Mouse (Mus musculus) stomach, embryonic 15.5 days (tissue): ENCODE data around the gene Nelfb. TPM values are rescaled to one million over a fixed set of nuclear protein-coding genes. Genes with fewer than 3 reads are reported as not detected.

Source experiments
- ATAC-seq: fragments of 200-750 bp; cut with Nextera tagmentation; 2 replicates; pipeline ENCODE4 v1.8.0; 2017; ENCODE audit warnings: low read depth, moderate number of reproducible peaks, moderate TSS enrichment; ENCODE audit not compliant: insufficient read depth, low FRiP score
- H3K27ac ChIP-seq: fragments of 300-500 bp; sonication (generic); 2 replicates; pipeline ENCODE4 v1.5.1; 2015; ENCODE audit warnings: mild to moderate bottlenecking, inconsistent platforms
- H3K27me3 ChIP-seq: fragments of 300-500 bp; sonication (generic); replicated peaks from 2 replicates; pipeline ENCODE4 v1.6.1; 2015; ENCODE audit warnings: inconsistent platforms
- H3K36me3 ChIP-seq: fragments of 300-500 bp; sonication (generic); 2 replicates; pipeline ENCODE4 v1.6.1; 2015; ENCODE audit warnings: inconsistent platforms
- H3K4me1 ChIP-seq: fragments of 300-500 bp; sonication (generic); 2 replicates; pipeline ENCODE4 v1.6.1; 2015; ENCODE audit warnings: inconsistent platforms
- H3K4me2 ChIP-seq: fragments of 300-500 bp; sonication (generic); 2 replicates; pipeline ENCODE4 v1.6.1; 2015; ENCODE audit warnings: mild to moderate bottlenecking, inconsistent platforms
- H3K4me3 ChIP-seq: fragments of 300-500 bp; sonication (generic); replicated peaks from 2 replicates; pipeline ENCODE4 v1.5.1; 2015; ENCODE audit warnings: inconsistent platforms
- H3K9ac ChIP-seq: fragments of 300-500 bp; sonication (generic); 2 replicates; pipeline ENCODE4 v1.6.1; 2015; ENCODE audit warnings: inconsistent platforms
- H3K9me3 ChIP-seq: fragments of 300-500 bp; sonication (generic); 2 replicates; pipeline ENCODE4 v1.6.1; 2016; ENCODE audit warnings: inconsistent platforms
- WGBS: fragments of 180-500 bp; shearing (Covaris S2); methylation state at CpG from one replicate; pipeline ENCODE4 v1.1.7; 2015; 5-methylcytosine and 5-hydroxymethylcytosine counted together
- polyA plus RNA-seq: library from polyadenylated mRNA; unstranded; fragments of >200 nt; fragmentation: Nextera tagmentation; extraction: Ambion mirVana; gene quantifications from 2 replicates; pipeline ENCODE4 v1.2.1, GENCODE M21; 2015

Gene Nelfb
- polyA plus RNA-seq, 1 experiment from 2014 or later = 105 TPM

DNA sequence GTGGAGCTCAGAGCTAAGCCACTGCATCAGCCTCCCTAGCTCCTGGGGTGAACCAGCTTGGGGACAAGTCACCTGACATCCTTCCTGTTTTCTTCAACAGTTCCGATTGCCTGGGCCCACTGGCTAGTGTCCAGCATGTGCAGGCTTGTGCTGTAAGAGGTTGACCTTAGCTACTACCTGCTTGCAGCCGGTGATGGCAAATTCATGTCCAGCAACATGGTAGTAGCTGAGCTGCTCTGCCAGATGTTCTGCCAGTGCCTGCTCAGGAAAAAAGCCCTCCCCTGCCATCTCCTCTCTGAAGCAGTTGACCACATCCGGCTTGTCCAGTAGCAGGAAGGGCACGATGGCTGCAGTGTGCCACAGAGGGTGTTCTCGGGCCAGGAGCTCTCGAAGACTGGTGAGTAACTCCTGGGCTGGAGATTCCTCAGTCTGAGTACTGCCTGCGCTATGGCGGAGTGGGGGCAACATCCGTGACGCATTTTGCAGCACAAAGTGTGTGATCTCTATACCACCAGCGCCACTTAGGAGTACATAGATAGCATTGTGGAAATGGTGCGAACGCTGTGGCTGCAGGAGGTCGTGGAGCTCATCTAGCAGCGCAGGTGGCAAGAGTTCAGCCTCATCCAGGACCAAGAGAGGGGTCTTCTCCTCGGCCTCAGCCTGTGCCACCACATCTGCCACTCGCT, 16.7 kb downstream of the Nelfb start:
- H3K4me3 ChIP-seq = peak overlapping the region; percentile 43

DNA sequence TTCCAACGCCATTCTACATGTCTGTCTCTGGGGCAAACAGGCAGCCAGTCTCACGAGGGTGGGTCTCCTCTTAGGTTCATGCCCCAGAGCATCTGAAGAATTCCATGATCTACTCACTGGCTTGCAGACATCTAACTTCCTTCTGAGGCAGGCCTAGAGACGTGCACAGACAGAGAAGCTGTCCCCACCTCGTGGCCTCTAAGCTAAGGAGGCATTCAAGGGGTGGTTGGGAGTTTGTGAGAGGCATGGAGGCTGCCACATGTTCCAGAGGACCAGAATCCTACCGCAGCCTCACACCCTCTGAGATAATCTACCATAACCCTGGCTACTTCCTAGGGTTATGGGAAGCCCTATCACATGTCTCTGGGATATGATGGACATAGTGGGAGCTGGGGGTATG, 17.3 kb downstream of the Nelfb start:
- no peak for ATAC-seq
- Histone ChIP-seq H3K4me2 (peak overlapping the region; percentile 66), H3K9me3 (no peaks in the 10 kb centered on the region), H3K4me3 (no peak overlapping the region), H3K27me3 (0 out of 2 replicates have a peak, but pooled peaks cover 4% of the 10 kb centered on the region), H3K27ac (peak overlapping the region; percentile 67; the same call in 1 of the 2 replicates), H3K4me1 (peaks cover 29% of the 10 kb centered on the region), H3K9ac (no peak overlapping the region), H3K36me3 (no peaks in the 10 kb centered on the region)
- 71% methylated on average over 5 of the region's 5 CpGs for WGBS

More for the DNA sequence above, 16.7 kb downstream of the Nelfb start:
- no peaks in the 10 kb centered on the region for H3K9me3 ChIP-seq
- H3K36me3 ChIP-seq = 0 out of 2 replicates have a peak, but pooled peaks cover 2% of the 10 kb centered on the region
- peaks cover 29% of the 10 kb centered on the region for H3K4me1 ChIP-seq
- H3K27me3 ChIP-seq = 0 out of 2 replicates have a peak, but pooled peaks cover 4% of the 10 kb centered on the region
- ATAC-seq = no peak
- peak overlapping the region; percentile 90; the same call in 1 of the 2 replicates for H3K27ac ChIP-seq
- WGBS = 80% methylated on average over 17 of the region's 17 CpGs
- H3K9ac ChIP-seq = no peak overlapping the region
- H3K4me2 ChIP-seq = peak overlapping the region; percentile 66

DNA sequence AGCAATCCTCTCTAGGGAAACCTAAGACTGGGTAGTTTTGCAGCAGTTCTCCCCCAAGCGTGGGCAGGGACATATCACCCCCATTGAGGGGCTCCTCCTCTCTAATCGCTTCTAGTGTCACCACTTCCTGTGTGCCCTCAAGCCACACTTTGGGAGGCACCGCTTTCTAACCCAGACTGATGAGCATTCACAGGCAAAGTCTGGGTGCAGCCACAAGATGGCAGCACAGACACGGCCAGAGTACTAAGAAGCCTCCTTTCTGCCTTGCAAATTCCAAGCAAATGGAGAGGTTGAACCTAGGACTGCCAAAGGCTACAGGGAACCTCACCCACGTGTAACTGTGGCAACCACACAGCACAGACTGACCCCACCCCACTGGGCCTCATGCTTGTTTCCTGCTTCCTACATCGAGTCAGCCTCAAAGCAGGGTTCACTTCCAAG, 17.9 kb downstream of the Nelfb start:
- Histone ChIP-seq H3K27me3 (0 out of 2 replicates have a peak, but pooled peaks cover 4% of the 10 kb centered on the region), H3K4me2 (peak overlapping the region; percentile 32), H3K36me3 (no peaks in the 10 kb centered on the region), H3K4me1 (peaks cover 29% of the 10 kb centered on the region), H3K9me3 (no peaks in the 10 kb centered on the region), H3K9ac (no peak overlapping the region), H3K27ac (no peak overlapping the region), H3K4me3 (no peak overlapping the region)
- 2% methylated on average over 6 of the region's 6 CpGs for WGBS
- peak; percentile 79 for ATAC-seq

DNA sequence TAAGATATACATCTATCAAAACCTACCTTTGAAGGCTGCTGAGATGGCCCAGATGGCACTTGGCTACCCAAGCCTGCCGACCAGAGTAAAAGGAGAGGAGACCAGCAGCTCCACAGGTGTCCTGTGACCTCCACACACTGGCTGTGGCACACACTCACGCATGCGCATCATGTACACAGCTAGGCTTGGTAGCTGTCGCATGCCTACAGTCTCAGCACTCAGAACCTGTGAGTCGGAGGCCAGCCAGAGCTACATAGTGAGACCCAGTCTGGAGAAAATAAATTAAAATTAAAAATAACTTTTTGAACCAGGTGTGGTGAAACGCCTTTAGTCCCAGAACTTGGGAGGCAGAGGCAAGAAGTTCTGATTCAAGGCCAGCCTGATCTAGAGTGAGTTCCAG, 23.4 kb downstream of the Nelfb start:
- Histone ChIP-seq H3K9ac (no peak overlapping the region), H3K36me3 (no peaks in the 10 kb centered on the region), H3K9me3 (no peaks in the 10 kb centered on the region), H3K27ac (no peak overlapping the region), H3K4me1 (0 out of 2 replicates have a peak, but pooled peaks cover 11% of the 10 kb centered on the region), H3K4me3 (no peak overlapping the region), H3K27me3 (peaks cover 17% of the 10 kb centered on the region; the same call in 1 of the 2 replicates), H3K4me2 (no peak overlapping the region)
- no peak for ATAC-seq
- 81% methylated on average over 6 of the region's 6 CpGs for WGBS

DNA sequence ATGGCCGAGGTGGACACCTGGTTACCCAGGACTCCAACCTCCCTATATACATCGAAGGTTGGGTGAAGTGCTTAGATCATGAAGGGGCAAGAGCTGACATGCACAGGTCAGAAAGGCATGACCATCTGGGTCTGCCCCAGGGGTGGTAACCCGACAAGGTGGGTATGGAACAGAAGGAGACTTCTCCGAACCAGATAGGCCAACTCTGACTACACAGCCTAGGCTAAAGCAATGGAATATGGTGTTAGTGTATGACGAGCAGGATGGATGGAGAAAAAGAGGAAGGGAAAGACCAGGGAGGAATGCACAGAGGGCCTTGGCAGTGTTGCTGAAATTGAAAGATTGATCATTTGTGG, 24.7 kb downstream of the Nelfb start:
- Histone ChIP-seq H3K9me3 (no peaks in the 10 kb centered on the region), H3K36me3 (no peaks in the 10 kb centered on the region), H3K4me3 (peak overlapping the region; percentile 53), H3K9ac (no peak overlapping the region), H3K27me3 (peaks cover 21% of the 10 kb centered on the region), H3K4me1 (0 out of 2 replicates have a peak, but pooled peaks cover 15% of the 10 kb centered on the region), H3K27ac (no peak overlapping the region), H3K4me2 (peak overlapping the region; percentile 98)
- 32% methylated on average over 5 of the region's 5 CpGs for WGBS
- ATAC-seq = no peak

DNA sequence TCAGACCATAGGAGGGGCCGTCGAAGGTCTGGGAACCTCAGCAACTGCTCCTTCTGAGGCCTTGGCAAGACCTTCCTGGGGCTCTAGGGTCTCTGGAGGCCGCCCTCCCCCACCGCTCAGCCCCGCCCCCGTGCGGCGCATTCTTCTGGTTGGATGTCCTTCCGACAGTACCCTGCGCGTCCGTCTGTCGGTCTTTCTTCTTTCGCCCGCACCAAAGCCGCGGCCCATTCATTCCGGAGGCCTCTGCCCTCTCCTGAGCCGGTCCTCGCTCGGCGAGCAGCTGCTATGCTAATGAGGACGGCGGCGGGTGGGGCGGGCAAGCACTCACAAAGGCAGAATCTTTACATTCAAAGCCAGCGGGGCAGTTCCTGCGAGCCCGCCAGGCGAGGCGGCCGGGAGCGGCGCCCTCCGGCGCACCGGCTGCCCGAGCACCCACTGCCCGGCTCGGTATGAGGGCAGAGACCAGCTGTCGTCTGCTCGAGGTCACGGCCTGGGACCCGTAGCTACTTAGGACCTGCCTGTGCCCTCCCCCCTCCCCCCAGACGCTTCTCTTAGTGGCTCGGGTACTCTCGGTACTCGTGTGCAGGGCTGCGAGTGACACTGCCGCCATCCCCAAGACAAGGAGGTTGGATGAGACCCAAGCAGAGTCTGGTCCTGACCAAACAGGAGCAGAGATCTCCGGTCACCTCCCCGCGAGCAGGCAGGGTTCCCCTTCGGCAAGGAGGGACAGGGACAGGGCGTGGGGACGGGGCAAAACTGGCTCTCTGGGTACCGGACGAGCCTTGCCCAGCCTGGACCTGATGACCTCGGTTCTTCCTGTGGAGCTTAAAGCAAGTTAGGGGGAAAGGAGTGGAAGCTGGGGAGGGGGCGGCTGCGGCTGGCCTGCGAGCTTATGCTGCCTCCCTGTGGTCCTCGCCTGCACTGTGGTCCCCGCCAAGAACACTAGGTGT, 25.4 kb downstream of the Nelfb start:
- WGBS = under 1% methylated on average over 64 of the region's 64 CpGs
- Histone ChIP-seq H3K4me2 (peak overlapping the region; percentile 98), H3K4me3 (peak overlapping the region; percentile 53), H3K27ac (peak overlapping the region; percentile 78), H3K27me3 (peaks cover 28% of the 10 kb centered on the region), H3K4me1 (peaks cover 22% of the 10 kb centered on the region), H3K9me3 (no peaks in the 10 kb centered on the region), H3K36me3 (no peaks in the 10 kb centered on the region), H3K9ac (peak overlapping the region; percentile 38; the same call in 1 of the 2 replicates)
- peak; percentile 59 for ATAC-seq

DNA sequence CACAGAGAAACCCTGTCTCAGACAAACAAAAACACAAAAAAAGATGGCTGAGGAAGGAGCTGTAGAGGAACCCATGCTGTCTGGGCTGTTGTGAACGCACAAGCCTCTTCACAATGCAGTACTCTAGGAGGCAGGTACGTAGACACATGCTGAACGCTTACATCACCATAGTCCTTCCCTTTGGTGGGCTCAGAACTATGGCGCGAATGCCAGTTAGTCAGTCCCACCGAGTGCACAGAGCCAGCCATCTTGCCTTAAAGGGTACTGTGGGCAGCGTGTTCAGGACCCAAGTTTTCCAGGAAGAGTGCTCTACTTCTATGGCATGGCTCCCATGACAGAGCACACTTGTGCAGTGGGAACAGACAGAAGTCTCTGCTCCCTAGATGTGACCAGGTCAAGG, 26.8 kb downstream of the Nelfb start:
- H3K4me2 ChIP-seq = no peak overlapping the region
- no peak overlapping the region for H3K9ac ChIP-seq
- no peak overlapping the region for H3K4me3 ChIP-seq
- H3K4me1 ChIP-seq = peaks cover 31% of the 10 kb centered on the region
- no peak overlapping the region for H3K27ac ChIP-seq
- no peaks in the 10 kb centered on the region for H3K9me3 ChIP-seq
- H3K27me3 ChIP-seq = peaks cover 38% of the 10 kb centered on the region
- ATAC-seq = no peak
- H3K36me3 ChIP-seq = no peaks in the 10 kb centered on the region
- 90% methylated on average over 7 of the region's 7 CpGs for WGBS

DNA sequence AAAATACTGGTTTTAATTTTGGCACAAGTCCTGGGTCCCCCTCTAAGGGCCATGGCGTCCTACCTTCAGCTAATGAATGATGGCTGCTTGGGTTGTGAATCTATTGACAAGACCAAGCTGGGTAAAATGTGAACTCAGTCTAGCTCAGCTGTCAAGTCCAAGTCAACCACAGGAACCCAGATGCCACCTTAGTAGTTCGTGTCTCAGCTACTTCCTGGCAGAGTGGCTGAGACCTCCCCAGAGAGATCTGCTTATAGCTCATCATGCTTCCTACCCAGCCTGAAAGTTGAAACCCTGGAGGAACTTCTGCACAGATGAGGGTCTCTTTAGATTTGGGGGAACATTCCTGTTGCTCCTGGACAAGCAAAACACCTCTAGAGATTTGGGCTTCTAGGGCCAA, 28.0 kb downstream of the Nelfb start:
- H3K4me1 ChIP-seq = peaks cover 31% of the 10 kb centered on the region
- no peak overlapping the region for H3K4me3 ChIP-seq
- 76% methylated on average over 2 of the region's 2 CpGs for WGBS
- H3K9ac ChIP-seq = no peak overlapping the region
- no peak overlapping the region for H3K27ac ChIP-seq
- H3K4me2 ChIP-seq = peak overlapping the region; percentile 94; the same call in 1 of the 2 replicates
- H3K27me3 ChIP-seq = peaks cover 42% of the 10 kb centered on the region
- no peak for ATAC-seq
- H3K36me3 ChIP-seq = no peaks in the 10 kb centered on the region
- no peaks in the 10 kb centered on the region for H3K9me3 ChIP-seq

DNA sequence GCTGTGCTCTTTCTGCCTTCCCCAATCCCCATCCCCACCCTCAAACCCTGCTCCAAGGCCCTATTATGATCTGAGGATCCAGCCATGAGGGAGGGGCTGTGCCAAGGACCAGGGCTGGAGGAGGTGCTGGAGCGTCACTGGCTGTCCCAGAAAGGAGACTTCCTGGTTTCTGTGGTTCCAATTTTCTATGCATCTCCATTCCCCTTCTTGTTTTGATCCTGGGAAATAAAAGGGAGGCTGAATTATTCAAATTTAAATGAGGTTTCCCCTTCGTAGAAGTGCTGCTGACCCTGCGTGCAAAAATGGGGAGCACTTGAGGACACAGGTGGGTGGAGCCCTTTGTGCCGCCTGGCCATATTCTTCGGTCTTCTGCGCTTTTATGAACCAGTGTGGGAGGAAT, 28.6 kb downstream of the Nelfb start:
- H3K27me3 ChIP-seq = peaks cover 47% of the 10 kb centered on the region
- H3K4me2 ChIP-seq = peak overlapping the region; percentile 94
- H3K9ac ChIP-seq = no peak overlapping the region
- peaks cover 38% of the 10 kb centered on the region for H3K4me1 ChIP-seq
- no peak for ATAC-seq
- H3K4me3 ChIP-seq = peak overlapping the region; percentile 61
- no peaks in the 10 kb centered on the region for H3K9me3 ChIP-seq
- 21% methylated on average over 6 of the region's 6 CpGs for WGBS
- no peak overlapping the region for H3K27ac ChIP-seq
- H3K36me3 ChIP-seq = no peaks in the 10 kb centered on the region

DNA sequence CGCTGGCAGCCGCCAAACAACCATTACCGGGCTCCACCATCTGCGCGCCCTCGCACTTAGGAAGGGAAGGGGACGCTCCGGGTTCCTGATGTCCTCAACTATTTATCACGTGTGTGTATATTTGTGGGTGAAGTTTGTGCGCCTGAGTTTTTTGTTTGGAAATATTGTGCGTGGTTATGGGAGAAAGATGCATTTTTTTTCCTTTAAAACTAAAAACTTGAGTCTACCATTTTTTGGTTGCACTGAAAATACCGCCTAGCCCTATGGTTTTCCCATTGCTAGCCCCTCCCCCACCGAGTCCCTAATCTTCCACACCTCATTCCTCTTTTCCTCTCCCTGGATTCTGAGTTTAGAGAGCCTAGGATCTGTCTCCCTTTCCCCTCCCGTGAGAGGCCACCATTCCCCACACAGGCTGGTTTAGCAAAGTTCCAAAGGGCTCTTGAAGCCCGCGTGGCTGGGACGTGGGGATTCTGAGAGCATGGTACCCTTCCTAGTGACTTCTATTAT, 29.3 kb downstream of the Nelfb start:
- H3K27me3 ChIP-seq = peaks cover 47% of the 10 kb centered on the region
- 1% methylated on average over 17 of the region's 17 CpGs for WGBS
- peaks cover 45% of the 10 kb centered on the region for H3K4me1 ChIP-seq
- no peaks in the 10 kb centered on the region for H3K36me3 ChIP-seq
- H3K27ac ChIP-seq = peak overlapping the region; percentile 94
- peak overlapping the region; percentile 61 for H3K4me3 ChIP-seq
- H3K9ac ChIP-seq = peak overlapping the region; percentile 53
- no peaks in the 10 kb centered on the region for H3K9me3 ChIP-seq
- no peak for ATAC-seq
- H3K4me2 ChIP-seq = peak overlapping the region; percentile 94

DNA sequence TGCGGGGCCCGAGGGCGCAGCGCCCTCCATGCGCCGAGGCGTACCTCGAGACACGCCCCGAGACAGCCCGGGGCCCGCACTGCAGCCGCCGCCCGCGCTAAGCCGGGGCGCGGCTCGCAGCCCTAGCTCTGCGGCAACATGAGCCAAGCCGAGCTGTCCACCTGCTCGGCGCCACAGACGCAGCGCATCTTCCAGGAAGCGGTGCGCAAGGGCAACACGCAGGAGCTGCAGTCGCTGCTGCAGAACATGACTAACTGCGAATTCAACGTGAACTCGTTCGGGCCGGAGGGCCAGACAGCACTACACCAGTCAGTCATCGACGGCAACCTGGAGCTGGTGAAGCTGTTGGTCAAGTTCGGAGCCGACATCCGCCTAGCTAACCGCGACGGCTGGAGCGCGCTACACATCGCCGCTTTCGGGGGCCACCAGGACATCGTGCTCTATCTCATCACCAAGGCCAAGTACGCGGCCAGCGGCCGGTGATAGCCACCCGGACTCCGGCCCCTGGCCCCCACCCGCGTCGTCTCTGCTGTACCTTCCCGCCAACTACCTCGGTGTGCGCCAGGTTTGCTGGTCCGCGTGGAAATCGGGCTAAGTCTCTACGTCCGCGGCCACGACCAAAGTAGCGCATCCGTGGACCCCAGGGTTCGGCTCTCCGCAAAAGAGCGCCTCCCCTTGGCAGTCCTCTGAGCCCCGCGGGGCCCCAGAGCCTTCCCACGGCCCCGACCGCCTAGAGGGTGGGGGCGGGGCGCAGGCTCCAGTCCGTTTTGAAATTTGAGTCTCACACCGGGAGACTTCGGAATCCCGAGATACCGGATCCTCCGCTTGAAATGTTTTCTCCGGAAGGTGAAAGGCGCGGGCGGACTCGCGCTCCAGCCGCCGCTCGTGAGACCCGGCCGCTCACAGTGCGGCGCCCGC, 30.1 kb downstream of the Nelfb start:
- under 1% methylated on average over 100 of the region's 100 CpGs for WGBS
- peaks cover 51% of the 10 kb centered on the region for H3K4me1 ChIP-seq

More for the DNA sequence above, 30.1 kb downstream of the Nelfb start:
- Histone ChIP-seq H3K27ac (peak overlapping the region; percentile 94), H3K4me2 (peak overlapping the region; percentile 94), H3K36me3 (no peaks in the 10 kb centered on the region), H3K4me3 (peak overlapping the region; percentile 61), H3K9ac (peak overlapping the region; percentile 53), H3K27me3 (peaks cover 47% of the 10 kb centered on the region), H3K9me3 (no peaks in the 10 kb centered on the region)
- ATAC-seq = peak; percentile 32
